Mouse (Mus musculus): ENCODE data around the gene Ssu2.

Gene Ssu2

GRCm38 (mm10) chr6:112350452-112350851 lies 37.4 kb downstream of the Ssu2 start:
- DNase-seq (ENCODE audit: low spot score), result no peak

- no peak for DNase-seq (ENCODE audit: low spot score)
Observed at GRCm38 (mm10) chr6:112339016-112339415, 48.8 kb downstream of the Ssu2 start.

DNA sequence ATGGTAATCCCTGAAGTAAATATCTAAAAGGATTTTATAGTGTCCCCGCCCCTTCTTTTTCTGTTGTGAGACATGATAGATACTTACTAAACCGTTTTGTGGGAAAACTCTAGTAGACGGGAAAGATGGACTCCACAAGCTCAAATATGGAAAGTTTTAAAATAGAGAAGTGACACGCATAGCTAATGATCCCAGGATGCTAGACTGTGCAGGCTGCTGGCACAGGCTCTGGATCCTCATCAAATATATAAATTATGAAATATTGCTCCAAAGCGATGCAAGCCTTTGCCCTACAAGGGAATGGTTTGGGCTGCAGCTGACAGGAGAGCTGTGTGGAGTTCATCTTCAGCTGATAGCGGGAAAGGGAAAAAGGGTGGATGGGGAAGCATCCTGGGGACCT lies 50.2 kb downstream of the Ssu2 start:
- no peak for DNase-seq (ENCODE audit: low spot score)

DNA sequence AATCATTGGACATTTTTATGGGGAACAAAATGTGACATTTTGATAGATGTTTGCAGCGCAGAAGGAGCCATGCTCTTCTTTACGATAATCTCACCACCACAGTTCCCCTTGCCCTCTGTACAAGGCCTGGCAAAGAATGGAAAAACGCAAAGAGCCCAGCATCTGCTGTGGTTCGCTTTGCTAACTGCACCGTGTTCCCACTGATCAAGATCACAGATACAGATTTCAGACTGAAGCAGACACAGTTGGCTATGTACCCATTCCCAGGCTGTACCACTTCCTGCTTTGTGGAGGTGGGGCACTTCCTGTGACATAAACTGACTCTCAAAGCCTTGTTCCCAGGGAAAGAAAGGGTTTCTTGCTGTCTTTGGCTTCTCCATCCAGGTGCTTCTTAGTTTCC lies 53.9 kb downstream of the Ssu2 start:
- no peak for DNase-seq (ENCODE audit: low spot score)

DNA sequence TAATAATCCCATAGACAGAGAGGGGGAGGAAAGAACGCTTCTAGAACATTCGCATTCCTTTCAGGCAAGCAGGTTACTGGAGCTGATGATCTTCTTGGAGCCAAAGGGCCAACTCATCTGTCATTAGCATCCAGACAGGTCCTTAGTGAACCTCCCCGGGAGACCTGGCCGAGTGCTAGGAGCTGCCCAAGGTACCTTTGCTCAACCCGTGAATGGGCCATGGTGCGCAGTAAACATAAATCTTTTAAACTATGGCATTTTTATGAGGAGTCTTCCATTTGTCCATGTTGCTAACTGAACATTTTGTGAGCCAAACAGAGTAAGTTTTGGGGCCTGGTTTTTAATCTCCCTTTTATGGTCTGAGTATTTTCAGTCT lies 56.6 kb downstream of the Ssu2 start:
- no peak for DNase-seq (ENCODE audit: low spot score)

DNA sequence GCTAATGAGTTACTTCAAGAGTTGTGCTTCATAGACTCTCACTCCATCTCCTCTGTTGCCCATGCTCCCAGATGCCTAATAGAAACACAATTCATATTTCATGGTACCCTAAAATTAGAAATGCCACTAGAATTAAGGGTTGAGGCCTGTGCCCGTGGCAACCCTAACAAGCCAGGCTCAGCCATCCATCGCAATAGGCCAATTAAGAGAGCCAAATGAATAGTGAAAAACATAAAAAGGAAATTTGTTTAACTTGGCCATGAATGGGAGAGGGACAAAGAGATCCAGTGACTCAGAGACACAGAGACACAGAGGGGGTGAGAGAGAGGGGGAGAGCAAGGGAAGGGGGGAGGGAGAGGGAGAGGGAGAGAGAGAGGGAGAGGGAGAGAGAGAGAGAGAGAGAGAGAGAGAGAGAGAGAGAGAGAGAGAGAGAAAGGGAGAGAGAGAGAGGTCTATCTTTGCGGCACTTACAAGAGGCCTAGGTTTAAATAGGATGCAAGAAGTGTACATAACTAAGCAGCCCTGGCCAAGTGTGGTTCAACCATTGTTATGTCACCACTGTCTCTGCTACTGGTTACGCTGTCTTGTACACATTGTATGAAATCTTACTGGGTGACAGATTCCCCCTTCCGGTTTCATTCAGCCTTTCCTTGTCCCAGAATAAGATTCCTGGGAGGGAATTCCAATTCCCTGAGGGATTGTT lies 57.2 kb downstream of the Ssu2 start:
- DNase-seq (ENCODE audit: low spot score), result no peak

DNA sequence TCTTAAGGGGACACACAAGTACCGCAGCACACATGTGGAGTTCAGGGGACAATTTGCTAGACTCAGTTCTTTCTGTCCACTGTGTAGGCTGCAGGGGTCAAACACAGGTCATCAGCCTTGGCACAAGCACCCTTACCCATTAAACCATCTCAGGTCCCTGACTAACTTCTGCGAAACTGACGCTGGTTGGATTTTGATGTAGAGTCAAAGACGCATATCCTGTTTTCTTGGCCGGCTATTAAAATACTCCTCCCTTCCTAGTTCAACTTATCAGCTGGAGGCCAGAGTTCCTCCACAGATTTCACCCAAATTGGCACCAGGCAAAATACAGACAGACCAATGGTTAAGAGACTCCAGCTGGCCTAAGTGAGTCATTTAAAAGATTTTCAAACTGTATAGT lies 60.0 kb downstream of the Ssu2 start:
- DNase-seq (ENCODE audit: low spot score), result no peak

GRCm38 (mm10) chr6:112325213-112325612 lies 62.6 kb downstream of the Ssu2 start:
- DNase-seq (ENCODE audit: low spot score), result no peak

DNA sequence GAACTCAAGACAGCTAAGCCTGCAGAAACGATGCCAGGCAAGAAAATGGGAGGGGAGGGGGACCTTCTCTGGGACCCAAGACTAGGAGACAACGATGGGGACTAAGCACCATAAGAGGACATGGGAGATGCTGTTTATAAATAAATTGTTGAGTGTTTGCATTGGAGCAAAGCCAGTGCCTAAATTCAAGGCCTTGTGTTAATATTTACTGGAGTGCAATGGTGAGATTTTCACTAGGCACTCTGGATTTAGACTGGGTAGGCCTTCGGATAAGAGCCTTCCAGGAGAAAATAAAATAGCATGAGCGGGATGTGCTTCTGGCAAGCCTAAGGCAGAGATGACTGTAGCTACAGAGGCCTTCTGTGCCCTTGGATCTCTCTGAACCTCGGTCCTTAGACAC lies 64.9 kb downstream of the Ssu2 start:
- DNase-seq (ENCODE audit: low spot score), result no peak

- DNase-seq (ENCODE audit: low spot score), result no peak
Observed at GRCm38 (mm10) chr6:112320679-112321078, 67.1 kb downstream of the Ssu2 start.

GRCm38 (mm10) chr6:112319449-112319848 lies 68.4 kb downstream of the Ssu2 start:
- DNase-seq (ENCODE audit: low spot score), result no peak

DNA sequence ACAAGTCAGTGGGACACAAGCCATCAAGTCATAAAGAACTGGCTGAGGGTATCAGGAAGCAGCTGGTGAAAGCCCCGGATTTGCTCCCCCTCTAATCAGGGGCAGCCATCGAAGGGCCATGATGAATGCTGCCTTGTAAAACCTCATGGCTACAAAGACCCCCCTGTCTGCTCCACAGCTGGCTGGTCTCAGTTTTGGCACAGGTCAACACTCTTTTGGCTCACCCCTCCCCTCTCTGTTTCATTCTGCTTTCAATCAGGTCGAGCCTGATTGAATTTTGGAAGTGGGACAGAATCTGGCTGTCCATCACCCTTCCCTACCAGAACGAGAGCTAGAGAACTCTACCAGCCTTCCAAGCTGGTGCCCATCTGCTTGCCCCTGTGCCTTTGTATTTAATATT lies 76.4 kb downstream of the Ssu2 start:
- peak; percentile 12 for DNase-seq (ENCODE audit: low spot score)

DNA sequence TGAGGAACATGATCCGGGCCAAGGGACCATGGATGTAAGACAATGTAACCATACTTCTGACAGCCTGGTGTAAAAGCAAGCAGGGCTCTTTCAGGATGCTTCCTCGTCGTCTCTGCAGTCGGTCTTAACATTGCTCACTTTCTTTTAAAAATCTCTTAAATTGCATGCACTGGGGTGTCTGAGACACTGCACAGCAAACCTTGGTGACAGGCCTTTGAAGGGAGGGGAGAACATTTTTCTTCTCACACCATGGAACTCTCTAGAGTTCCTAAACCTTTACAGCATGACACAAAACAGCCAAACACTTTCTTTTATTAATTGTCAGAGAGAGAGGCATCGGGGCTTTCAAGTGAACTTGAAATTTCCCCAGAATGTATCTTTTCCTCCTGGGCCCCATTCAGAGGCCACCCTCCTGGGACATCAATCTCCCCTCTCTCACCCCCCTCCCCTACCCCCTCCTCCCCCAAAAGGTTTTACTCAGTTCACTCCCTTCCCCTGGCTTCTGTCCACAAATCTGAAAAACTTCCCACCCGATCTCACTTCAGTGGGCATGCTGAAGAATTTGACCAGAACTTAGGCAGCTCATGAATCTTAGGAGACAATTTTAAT lies 78.4 kb downstream of the Ssu2 start:
- no peak for DNase-seq (ENCODE audit: low spot score)
